Mouse (Mus musculus) heart, postnatal 25 days (tissue): ENCODE results near the gene Fbxl20. TPM values are rescaled to one million over a fixed set of nuclear protein-coding genes. Genes with fewer than 3 reads are reported as not detected.

Source experiments
- DNase-seq: peaks from one replicate; pipeline ENCODE4 v3.0.0; 2022; ENCODE audit warnings: low spot score
- intact Hi-C: fragments of 180-260 bp; cut with DNase I; formaldehyde crosslinking; loops from one replicate; pipeline ENCODE4 v1.15.1; 2025
- total RNA-seq, 2 experiments: library from RNA; stranded (reverse); gene quantifications; 2 replicates each; pipeline ENCODE4 v1.2.3; 2021

Fbxl20 gene
- total RNA-seq, 2 experiments from 2014 or later, result 21.4 to 23.1 TPM

DNA sequence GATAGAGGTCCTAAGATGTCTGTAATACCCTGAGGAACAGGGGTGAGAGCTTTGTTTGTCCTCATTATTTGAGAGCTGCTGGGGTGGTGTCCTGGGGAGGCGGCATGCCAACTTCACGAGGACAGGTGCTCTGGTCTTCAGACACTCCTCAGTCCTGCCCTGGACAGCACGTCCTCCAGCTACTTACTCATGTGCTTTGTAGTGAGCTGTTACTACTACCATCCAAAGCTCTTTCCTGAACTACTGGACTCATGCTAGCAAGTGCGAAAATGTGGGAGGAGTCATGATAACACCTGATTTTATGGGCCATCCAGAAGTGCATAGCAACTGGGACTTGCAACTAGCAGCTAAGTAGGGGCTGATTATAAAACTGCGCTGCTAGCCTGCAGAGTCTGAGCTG is 40.5 kb downstream of the Fbxl20 start:
- intact Hi-C loops, result loop anchor here (5.0 kb wide), 1 partner anchor 38 kb away; no protein-coding TSS in a partner anchor
- DNase-seq, result no peak

DNA sequence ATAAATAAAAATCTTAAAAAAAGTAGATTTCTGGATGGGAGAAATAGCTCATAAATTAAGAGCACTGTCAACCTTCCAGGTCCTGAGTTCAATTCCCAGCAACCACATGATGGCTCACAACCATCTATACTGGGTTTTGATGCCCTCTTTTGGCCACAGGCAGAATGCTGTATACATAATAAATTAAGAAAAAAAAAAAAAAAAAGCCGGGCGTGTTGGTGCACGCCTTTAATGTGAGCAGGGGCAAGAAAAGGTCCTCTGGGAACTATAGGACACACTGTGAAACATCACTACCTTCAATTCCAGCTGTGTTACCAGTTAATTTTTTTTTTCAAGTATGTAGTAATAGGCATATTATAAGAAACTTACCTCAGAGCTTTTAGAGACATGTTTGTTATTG is 48.9 kb downstream of the Fbxl20 start:
- intact Hi-C loops, result no loop called here
- no peak for DNase-seq

- intact Hi-C loops, result loop anchor here (10.0 kb wide), 1 partner anchor 64 kb away; the partner anchor contains the start of gene Fbxl20
These were observed 59.6 kb downstream of the Fbxl20 start for GRCm38 (mm10) chr11:98090583-98090982.

GRCm38 (mm10) chr11:98088224-98088623 is 62.0 kb downstream of the Fbxl20 start:
- intact Hi-C loops, result no loop called here
- no peak for DNase-seq

More at GRCm38 (mm10) chr11:98090583-98090982, 59.6 kb downstream of the Fbxl20 start:
- DNase-seq, result no peak

GRCm38 (mm10) chr11:98086574-98086973 is 63.6 kb downstream of the Fbxl20 start:
- intact Hi-C loops, result no loop called here
- DNase-seq, result no peak

GRCm38 (mm10) chr11:98086141-98086540 is 64.1 kb downstream of the Fbxl20 start:
- intact Hi-C loops, result no loop called here
- no peak for DNase-seq

DNA sequence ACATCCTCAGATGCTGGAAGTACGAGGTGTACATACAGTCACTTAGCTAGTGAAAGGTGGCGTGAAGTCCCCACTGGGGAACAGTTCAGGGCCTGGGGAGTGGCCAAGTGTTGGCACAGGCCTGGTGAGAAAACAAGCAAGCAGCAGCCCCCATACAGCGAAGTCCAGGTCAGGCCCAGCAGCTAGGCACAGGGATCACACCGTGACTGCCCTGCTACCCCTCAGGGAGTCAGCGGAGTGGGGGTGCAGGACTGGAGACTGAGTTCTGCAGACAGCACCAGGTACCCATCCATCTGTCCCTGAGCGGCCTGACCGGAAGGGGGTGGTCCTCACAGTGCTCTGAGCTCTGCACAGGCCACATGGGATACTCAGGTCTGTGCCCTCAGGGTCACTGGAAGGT is 67.5 kb downstream of the Fbxl20 start:
- DNase-seq, result no peak
- intact Hi-C loops, result no loop called here

GRCm38 (mm10) chr11:98080450-98080849 is 69.8 kb downstream of the Fbxl20 start:
- DNase-seq, result no peak
- intact Hi-C loops, result no loop called here

GRCm38 (mm10) chr11:98077086-98077485 is 73.1 kb downstream of the Fbxl20 start:
- intact Hi-C loops, result no loop called here

DNA sequence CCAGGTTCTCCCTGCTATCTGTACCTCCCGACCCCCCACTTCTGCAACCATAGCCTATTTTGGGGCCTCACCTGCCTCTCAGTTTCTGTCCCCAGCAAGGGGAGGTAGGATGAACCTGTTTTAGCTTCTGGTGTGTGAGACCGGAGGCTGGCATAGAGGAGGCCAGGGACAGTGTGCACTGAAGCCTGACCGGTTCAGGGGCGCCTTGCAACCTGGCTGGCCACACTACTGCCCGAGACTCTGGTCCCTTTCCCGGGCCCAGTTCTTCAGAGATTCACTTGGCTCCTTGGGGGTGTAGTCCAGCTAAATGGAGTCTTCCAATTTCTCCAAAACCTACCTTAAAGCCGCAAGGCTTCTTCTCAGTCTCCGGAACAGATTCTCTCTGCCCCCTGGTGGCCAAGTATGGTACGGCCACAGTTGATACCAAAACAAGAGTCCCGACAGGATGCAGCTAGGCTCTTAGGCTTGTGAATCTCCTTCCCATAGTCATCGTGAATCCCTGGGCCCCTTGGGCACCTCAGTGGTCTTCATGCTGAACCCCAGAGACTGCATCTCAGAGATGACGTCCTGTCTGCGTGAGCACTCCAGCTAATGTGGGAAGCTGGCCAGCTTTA is 74.9 kb downstream of the Fbxl20 start:
- intact Hi-C loops, result loop anchor here (1.0 kb wide), 2 partner anchors 44 to 175 kb away; no protein-coding TSS in a partner anchor
- peak; percentile 61 for DNase-seq

More at GRCm38 (mm10) chr11:98077086-98077485, 73.1 kb downstream of the Fbxl20 start:
- DNase-seq, result no peak

DNA sequence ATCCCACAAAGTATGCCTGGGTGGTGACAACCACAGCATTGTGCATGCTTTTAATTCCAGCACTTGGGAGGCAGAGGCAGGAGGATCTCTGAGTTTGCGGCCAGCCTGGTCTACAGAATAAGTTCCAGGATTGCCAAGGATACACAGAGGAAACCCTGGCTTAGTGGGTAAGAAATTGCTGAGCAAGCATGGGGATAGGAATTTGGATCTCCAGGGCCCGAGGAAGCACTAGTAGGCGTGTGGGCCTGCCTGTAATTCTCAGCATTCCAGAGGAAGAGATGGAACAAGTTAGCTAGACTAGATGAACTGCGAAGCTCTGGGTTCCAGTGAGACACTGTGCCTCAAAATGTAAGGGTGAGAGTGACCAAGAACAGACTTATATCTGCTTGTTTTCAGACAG is 76.8 kb downstream of the Fbxl20 start:
- DNase-seq, result no peak
- intact Hi-C loops, result no loop called here

DNA sequence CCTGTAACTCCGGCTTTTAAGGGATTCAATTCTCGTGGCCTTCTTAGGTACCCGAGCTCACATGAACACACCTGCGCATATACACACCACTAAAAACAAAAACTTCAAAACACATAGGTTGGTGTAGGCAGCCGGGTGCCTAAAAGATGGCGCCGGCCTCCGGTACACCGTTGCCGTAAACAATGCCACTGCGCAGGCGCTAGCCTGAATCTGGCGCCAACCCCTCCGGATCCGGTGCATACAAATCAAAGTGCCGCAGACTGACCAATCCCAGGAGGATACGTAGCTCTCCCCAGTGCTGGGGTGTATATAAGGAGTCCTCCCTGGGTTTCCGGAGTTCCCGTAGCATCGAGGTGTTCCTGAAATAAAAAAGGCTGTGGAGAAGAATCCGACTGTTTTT is 82.9 kb downstream of the Fbxl20 start:
- intact Hi-C loops, result no loop called here

DNA sequence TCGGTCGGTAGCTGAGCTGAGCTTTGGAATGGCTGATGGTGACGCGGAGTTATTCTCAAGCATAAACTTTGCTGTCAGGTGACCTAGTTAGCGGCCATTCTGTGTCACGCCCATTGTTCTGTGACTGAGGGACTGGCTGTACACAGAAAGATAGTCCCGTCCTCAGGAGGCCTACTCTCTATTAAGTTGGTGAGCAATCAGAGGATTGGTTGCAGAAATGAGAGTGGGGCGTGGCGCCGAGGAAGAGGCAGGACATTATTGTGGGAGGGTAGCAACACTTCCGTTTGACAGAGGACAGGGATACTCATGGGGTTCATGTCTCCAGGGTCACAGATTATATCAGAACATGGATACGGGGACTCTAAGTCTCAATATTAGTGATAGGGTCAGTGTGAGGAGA is 84.0 kb downstream of the Fbxl20 start:
- intact Hi-C loops, result no loop called here
- DNase-seq, result no peak

More for the DNA sequence above, 82.9 kb downstream of the Fbxl20 start:
- DNase-seq, result no peak

DNA sequence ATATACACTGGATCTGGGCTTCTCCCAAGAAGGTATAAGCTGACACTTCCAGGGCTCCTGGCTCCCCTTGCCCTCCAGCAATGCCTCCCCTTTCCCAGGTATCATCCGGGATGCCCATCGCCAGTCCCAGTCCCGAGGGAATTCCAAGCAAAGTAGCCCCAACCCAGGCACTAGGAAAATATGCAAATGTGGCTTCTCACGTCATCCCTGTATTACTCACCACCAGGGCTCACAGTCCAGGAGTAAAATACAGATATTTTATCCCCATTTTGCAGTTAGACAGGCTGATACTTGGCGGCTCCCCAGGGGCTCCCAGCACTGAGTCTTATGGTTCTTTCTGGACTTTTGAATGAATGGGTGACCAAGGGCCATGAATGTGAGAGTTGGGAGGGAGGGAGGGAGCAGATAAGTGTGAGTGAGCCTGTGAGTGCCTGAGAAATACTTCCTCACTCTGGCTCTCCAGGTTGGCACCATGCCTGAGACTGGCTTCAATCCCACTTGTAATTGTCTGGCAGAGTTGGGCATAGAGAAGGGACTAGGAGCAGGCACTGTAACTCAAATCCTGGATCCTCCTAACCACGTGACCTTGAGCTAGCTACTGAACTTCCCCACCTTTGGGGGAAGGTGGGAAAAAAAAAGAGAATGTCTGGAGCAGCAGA is 88.2 kb downstream of the Fbxl20 start:
- intact Hi-C loops, result no loop called here
- DNase-seq, result no peak

- intact Hi-C loops, result no loop called here
- DNase-seq, result no peak
These were observed 88.8 kb downstream of the Fbxl20 start for GRCm38 (mm10) chr11:98061441-98061840.

- no peak for DNase-seq
- intact Hi-C loops, result no loop called here
These were observed 90.0 kb downstream of the Fbxl20 start for GRCm38 (mm10) chr11:98060104-98060692.

- no peak for DNase-seq
- intact Hi-C loops, result no loop called here
These were observed 90.5 kb downstream of the Fbxl20 start for GRCm38 (mm10) chr11:98059662-98060061.

- intact Hi-C loops, result no loop called here
- DNase-seq, result no peak
These were observed 92.2 kb downstream of the Fbxl20 start for GRCm38 (mm10) chr11:98057998-98058397.

GRCm38 (mm10) chr11:98057466-98057865 is 92.7 kb downstream of the Fbxl20 start:
- DNase-seq, result no peak
- intact Hi-C loops, result no loop called here

DNA sequence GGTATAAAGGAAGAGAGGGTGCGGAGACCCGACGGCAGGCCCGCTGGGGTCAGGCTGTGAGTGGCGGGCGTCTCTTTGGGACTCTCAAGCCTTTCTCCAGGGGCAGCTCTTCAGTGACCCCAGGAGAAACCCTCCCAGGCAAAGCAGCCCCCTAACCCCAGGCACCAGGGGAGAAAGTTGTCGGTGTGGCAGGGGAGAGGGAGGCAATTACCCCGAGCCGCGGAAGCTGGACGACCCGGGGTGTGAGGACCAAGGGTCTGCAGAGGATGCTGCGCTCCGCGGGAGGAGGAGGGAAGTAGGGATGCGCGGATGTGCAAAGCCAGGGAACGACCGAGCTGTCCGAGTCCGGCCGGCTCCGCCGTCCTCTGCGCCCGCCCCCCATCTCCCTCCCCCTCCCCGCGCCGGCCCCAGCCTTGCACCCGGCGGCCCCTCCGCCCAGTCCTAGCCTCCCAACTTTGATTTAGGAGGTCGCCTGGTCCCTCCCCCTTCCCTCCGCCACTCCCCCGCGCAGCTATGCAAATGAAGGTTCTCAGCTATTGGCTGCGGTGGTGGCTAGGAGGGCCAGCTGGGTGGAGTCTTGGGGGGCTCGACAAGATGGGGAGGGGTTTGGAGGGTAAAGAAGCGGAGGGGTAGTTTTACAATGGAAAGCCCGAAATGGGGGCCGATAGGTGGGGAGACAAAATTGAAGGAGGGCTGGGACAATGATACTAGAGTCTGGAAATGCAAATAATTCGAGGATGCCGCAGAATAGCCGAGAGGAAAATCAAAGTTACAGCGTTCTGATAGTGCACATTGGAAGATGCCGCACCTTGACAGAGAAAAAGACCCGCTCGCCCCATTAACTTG is 97.0 kb downstream of the Fbxl20 start, which contains the start of gene Stac2:
Gene Stac2, minus strand, starts transcription at position 474 of the 846 bp plus-strand sequence.
- peak; percentile 38 for DNase-seq
- intact Hi-C loops, result no loop called here
